Mouse (Mus musculus) C2C12 (cell line): ENCODE measurements around the gene Fgf23.

ENCODE experiments used
- CTCF ChIP-seq: IDR thresholded peaks from one replicate; pipeline ENCODE4 v1.5.1; 2011; ENCODE audit not compliant: control insufficient read depth, insufficient read depth, insufficient read length
- MAX ChIP-seq: IDR thresholded peaks from one replicate; pipeline ENCODE4 v1.6.1; 2011; ENCODE audit warnings: mild to moderate bottlenecking, control low read depth
- MYOG ChIP-seq: IDR thresholded peaks from one replicate; pipeline ENCODE4 v1.6.1; 2011; ENCODE audit not compliant: control insufficient read depth, insufficient read length; ENCODE audit errors: extremely low read depth

DNA sequence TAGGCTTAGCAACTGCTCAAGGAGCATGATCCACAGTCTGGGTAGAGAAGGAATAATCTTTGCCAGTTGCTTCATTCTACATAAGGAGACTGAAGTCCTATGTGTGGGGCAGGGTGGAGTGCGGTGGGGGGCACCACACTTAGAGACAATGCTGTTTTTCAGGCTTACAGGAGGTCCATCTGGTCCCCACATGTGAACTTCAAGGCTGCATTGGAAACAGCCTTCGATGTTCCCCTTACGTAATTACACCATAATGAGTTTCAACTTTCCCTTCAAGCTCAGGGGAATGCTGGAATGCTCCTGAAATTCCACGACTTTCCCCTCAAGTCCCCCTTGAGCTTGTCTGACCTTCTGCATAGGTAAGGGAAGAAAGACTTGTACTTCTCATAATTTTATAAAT is 21.9 kb upstream of the Fgf23 start:
- TF ChIP-seq CTCF = no peak
- TF ChIP-seq MAX = no peak
- TF ChIP-seq MYOG = no peak
